Mouse (Mus musculus) heart, postnatal 36 days (tissue): ENCODE measurements around the gene Ccdc155. TPM values are rescaled to one million over a fixed set of nuclear protein-coding genes. Genes with fewer than 3 reads are reported as not detected.
A peak's percentile ranks its signal among the peaks of the same experiment; 100 is the strongest.
"Not testable (repeated sequence)": the region's sequence is repeated elsewhere in the genome, so short reads cannot be mapped to it uniquely, and the experiment has no call there.

Experiments used
- DNase-seq, 2 experiments: peaks; one replicate each; pipeline ENCODE4 v3.0.0; 2021 to 2022
- intact Hi-C: fragments of 180-260 bp; cut with DNase I; formaldehyde crosslinking; loops from one replicate; pipeline ENCODE4 v1.15.1; 2025
- total RNA-seq, 2 experiments: library from RNA; stranded (reverse); gene quantifications; 2 replicates each; pipeline ENCODE4 v1.2.3; 2021

Ccdc155 gene
- total RNA-seq, 2 experiments from 2014 or later, result not detected

DNA sequence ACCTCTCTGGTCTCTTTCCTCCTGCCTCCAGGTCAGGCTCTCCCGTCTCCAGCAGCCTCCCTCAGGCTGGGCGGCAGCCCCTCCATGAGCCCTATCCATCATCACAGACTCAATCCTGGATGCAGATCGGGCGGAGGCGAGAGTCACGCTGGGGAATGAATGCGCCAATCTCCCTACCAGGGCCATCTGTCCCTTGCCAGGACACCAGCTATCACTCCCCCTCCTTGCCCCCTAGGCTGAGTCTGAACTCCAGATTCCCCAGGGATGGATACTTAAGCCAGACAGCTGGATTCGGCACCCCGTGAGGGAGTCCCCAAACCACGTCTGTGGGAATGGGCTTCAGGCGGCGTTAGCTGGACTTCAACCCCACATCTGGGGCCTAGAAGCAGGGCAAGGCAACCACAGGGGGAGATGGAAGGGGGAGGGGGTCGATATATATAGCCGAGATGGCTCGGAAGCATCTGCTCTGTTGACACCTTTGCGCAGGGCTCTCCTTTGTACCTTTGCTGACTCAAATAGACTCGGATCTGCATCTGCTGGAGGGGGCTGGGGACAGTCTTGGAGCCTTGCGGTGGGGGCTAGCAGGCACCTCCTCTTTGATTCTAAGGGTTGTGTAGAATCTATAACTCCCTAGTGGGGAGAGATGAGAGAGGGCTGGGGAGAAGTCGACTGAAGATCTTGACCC is 36.8 kb downstream of the Ccdc155 start:
- DNase-seq, result no peak
- intact Hi-C loops, result no loop called here

DNA sequence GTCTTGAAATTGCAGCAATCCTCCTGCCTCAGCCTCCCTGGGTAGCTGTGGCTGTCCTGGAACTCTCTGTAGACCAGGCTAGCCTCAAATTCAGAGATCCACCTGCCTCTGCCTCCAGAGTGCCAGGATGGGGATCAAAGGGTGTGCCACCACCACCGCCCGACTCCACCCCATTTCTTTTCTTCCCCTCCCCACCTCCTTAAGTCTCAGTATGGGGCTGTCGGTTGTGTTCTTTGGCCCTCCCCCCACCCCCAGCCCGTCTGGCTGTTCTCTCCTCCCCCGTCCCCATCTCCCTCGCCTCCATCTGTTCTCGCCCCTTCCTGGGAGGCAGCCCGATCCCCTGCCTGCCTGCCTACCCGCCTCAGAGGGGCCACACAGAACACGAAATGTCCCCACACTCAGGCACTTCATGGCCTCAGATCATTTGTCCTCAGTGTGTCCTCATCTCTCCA is 37.7 kb downstream of the Ccdc155 start:
- intact Hi-C loops, result no loop called here

DNA sequence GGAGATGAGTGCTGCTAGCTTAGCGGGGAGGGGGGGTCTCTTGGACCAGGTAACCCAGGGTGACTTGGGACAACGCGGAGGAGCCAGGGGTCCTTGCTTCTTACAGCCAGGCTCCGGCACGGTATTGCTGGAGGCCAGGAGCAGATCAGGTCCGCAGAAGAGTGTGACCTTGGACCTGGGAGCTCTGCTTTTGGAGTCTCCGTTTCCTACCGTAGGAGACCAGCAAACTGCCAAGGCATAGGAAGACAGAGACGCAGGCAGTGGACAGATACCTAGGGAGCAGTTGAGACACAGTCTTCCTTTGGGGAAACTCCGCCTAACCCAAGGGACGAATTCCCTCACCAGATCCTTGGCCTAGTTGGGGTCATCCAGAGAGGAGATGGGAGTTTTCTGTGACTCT is 39.0 kb downstream of the Ccdc155 start:
- DNase-seq, result no peak
- intact Hi-C loops, result no loop called here

More for the DNA sequence above, 37.7 kb downstream of the Ccdc155 start:
- DNase-seq, result no peak

DNA sequence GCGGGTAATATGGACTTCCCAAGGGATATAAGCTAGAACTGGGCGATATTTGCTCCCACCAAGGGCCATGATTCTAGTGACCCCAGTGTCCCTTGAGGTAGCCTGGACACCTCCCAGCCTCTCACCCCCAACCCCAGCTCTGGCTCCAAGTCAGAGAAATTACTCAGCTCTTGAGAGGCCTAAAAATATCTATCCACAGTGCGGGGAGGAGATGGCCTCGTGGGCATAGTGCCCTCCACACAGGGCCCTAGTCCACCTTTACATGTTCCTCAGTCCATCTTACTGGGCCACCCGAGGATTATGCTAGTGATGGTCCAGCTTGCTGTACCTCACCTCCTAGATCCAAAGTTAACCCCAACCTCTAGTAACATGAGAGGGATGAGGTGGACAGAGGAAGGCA is 39.9 kb downstream of the Ccdc155 start:
- DNase-seq, result no peak
- intact Hi-C loops, result no loop called here

DNA sequence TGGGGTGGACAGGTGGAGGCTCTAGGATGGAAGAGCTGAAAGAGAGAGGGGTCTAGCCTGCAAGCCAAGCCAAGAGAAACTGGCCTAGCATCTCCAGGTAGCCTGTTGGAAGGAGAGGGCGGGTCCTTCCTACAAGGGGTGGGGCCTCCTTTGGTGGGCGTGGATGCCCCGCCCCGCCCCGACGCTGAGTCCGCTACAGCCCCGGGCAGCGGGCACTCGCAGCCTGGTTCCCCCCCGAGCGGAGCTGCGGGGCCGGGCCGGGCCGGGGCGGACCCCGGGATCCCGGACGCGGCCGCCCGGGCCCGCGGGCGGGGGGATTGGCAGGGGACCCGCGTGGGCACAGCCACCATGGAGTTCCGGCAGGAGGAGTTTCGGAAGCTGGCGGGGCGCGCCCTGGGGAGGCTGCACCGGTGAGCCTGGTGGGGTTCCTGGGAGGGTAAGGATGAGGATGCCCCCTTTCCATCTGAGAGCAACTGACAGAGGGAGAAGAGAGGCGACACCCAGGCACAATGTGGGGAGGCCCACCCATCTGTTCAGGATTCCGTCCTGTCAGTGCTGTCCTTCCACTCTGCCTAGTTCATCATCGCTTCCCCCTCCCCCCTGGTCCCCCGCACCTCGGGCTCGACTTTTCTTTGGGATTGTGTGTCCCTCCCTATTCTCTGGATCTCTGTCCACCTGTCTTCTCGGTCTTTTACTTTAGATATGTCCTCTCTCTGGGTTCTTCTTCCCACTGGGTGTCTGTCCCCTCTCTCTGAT is 40.8 kb downstream of the Ccdc155 start, which contains the start of gene Slc17a7:
Gene Slc17a7 (plus strand): TSS at position 215 of the 756 bp plus-strand sequence.
- intact Hi-C loops, result loop anchor here (2.0 kb wide), 1 partner anchor 135 kb away; no protein-coding TSS in a partner anchor
- no peak for DNase-seq

DNA sequence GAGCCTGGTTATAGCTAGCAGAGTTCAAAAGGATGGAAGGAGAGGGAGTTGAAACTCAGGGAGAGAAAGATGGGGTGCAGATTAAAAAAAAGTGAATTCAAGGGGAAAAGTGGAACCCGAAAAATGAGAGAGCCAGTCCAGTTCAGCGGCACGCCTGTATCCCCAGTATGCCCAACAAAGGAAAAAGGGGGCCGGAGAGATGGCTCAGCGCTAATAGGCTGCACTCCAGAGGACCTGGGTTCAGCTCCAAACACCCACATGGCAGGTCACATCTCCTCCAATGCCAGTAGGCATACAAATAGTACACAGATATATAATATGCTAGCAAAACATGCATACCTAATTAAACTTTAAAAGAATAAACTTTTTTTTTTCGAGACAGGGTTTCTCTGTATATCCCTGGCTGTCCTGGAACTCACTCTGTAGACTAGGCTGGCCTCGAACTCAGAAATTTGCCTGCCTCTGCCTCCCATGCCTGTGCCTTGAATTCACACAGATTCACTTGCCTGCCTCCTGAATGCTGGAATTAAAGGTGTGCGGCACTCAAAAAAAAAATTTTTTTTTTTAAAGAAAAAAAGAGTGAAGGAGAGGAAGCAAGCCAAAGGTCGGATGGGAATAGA is 41.6 kb downstream of the Ccdc155 start:
- intact Hi-C loops, result loop anchor here (1.0 to 2.0 kb wide), 2 partner anchors 35 to 136 kb away; no protein-coding TSS in a partner anchor
- DNase-seq, result no peak

DNA sequence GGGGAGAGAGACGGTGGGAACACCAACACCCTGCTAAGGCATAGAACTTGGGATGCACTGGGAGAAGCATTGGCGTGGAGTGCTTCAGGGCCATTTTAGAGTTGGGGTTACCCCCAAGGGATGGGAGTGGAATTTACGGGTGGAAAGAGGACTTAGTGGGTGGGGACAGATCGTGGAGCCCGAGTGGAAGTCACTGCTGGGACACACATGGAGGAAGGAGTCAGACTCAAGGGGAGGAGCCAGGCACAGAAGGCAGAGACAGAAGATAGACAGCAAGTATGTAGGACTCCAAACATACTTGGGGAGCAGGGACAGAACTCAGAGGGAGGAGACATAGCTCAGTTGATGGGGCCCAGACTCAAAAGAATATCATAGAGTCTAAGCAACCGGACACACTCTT is 42.1 kb downstream of the Ccdc155 start:
- no peak for DNase-seq
- intact Hi-C loops, result loop anchor here (1.0 to 2.0 kb wide), 2 partner anchors 36 to 136 kb away; no protein-coding TSS in a partner anchor

DNA sequence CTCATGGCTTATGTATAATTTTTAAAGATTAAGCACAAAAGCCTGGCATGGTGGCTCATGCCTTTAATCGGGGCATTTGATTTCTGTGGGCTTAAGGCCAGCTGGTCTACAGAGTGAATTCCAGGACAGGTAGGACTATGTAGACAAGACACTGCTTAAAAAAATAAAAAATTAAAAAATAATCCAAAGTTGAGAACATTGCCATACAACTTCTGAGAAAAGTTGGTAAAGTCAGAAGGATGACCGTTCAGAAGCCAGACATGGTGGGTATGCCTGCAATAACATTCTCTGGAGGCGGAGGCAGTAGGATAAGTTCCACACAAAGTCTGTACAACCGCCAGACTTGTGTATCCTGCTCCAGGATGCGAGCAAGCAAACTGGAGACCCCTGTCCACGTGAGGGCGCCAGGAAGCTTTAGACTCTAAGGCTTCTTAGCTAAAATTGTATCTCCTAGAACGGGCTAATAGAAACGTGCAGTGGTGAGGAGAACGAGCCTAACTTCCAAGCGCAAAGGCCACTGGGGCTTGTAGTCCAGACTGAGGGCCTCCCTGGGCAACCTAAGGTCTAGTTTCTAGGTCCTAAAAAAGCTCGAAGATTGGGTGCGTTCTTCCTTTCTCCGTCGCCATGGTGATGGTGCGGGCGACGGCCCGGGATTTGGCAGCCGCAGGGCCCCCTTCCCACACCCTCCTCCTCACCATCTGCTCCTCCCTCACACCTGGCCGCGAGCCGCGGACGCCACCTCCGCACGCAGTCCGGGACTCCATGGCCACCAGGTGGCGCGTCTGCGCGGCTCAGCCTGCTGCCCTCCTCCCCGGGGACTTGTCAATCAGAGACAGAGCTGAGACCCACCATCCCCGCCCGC is 42.8 kb downstream of the Ccdc155 start:
- intact Hi-C loops, result loop anchor here (1.0 to 2.0 kb wide), 2 partner anchors 36 to 137 kb away; no protein-coding TSS in a partner anchor
- peak; percentile 91 to 92 for DNase-seq

DNA sequence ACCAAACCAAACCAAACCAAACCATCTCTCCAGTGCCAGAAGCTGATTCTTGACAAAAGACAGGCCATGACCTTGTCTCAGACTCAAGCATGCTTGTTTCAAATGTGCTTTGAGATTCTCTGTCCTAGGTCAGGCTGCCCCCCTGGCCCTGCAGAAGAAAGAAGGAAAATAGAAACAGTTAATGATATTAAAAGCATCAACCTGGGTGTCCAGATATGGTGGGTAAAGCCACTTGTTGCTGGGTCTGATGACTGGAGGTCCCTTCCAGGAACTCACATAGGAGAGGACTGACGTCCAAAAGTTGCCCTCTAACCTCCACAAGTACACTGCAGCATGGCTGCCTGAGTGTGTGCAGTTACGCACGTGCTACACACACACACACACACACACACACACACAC is 43.8 kb downstream of the Ccdc155 start:
- DNase-seq, result no peak
- intact Hi-C loops, result no loop called here

DNA sequence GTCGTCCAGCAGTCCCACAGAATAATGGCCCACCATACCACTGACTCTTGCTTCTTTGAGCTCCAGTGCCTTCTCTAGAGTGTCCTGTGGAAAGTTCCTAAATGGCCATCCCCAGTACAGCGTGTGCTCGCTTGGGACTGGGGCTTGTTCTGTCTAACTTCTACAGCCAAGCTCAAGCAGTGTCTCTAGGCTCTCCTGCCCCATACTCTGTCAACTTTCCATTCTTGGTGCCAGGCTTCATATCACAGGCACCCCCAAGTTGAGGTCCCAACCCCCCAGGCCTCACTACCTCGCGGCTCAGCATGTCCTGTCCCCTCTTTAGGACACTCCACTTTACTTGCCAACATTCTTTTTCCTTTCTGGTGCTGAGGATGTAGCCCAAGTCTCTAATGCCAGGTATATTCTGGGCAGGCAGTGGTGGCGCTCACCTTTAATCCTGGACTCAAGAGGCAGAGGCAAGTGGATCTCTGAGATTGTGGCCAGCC is 44.3 kb downstream of the Ccdc155 start:
- intact Hi-C loops, result no loop called here

DNA sequence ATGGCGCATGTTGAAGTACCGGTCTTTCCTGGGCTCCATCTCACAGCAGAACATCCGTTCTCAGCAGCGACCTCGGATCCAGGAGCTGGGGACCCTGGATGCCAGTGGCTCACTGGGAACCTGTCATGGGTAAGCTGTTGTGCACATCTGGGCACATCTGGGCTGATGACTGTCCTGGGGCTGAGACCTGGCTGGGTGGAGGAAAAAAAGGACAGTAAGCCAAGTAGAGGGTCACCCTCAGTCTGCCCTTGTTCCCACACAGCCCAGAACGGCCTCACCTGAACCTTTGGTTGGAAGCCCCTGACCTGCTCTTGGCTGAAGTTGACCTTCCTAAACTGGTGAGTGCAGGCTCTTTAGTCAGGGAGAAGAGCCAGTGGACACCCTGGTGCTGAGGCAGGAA is 45.7 kb downstream of the Ccdc155 start:
- intact Hi-C loops, result no loop called here
- no peak for DNase-seq

More for the DNA sequence above, 44.3 kb downstream of the Ccdc155 start:
- no peak for DNase-seq

DNA sequence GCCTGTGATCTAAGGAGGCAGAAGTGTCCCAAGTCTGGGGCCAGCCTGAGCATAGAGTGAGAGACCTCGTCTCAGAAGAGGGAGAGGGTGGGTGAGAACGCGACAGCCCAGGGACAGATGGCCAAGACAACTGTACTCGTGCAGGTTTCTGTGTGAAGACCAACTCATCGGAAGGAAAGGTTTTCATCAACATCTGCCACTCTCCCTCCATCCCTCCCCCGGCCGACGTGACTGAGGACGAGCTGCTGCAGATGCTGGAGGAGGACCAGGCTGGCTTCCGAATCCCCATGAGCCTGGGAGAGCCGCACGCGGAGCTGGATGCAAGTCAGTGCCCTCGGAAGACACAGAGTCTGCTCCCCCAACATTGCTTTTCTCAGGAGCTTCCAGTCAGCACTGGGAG is 47.2 kb downstream of the Ccdc155 start:
- intact Hi-C loops, result no loop called here

DNA sequence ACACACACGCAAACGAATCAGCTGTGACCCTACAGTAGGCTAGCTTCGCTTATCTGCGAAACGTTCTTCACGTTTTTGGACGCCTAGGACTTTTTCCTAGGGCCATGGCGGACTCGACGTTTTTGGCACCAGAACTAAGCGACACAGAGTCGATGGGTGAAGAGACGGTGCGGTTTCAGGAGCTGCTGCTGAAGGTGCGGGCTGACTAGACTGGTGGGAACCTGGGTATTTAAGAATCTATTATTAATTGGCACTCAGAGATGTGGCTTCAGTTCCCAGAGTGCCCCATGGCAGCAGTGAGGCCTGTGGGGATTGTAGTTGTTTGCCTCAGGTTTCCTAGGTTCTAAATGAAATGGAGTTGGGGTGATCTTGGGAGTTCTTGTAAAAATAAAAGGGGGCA is 48.5 kb downstream of the Ccdc155 start:
- intact Hi-C loops, result no loop called here

More for the DNA sequence above, 47.2 kb downstream of the Ccdc155 start:
- no peak for DNase-seq

DNA sequence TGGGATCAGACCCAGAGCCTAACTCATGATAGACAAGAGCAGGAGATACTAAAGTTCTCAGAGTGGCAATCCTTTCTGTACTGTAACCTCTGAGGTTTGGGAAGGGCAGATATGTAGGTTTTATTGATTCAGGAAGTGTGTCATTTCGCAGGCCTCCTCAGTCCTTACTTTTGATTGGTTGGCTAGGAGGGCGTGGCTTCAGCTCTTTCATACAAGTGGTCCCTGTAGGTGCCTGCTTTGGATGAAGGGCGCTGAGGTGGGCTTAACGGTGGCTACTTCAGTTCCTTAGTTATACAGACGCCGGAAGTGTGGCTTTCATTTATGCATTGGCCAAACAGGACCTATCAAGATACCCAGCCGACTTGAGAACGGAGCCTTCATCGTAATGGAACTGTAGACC is 49.1 kb downstream of the Ccdc155 start:
- no peak for DNase-seq
- intact Hi-C loops, result no loop called here

More for the DNA sequence above, 48.5 kb downstream of the Ccdc155 start:
- DNase-seq, result no peak

DNA sequence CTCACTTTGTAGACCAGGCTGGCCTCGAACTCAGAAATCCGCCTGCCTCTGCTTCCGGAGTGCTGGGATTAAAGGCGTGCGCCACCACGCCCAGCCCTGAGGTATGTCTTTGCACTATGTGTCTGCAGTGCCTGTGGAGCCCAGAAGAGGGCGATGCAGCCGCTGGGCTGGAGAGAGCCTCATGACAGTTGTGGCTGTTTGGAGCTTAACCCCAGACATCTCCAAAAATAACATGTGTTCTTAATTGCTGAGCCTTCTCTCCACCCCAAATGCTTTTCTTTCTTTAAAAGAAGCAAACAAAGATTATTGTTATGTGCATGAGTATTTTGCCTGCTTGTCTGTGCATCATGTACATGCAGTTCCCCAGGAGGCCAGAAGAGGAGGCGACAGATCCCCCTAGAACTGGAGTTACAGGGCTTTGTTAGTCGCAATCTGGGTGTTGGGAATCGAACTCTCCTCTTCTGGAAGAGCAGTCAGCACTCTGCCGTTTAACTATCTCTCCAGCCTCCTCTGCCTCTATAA is 49.6 kb downstream of the Ccdc155 start:
- peak; percentile 52 to 56 for DNase-seq
- intact Hi-C loops, result loop anchor here (1.0 kb wide), 1 partner anchor 27 kb away; the partner anchor contains the start of gene Rpl13a

DNA sequence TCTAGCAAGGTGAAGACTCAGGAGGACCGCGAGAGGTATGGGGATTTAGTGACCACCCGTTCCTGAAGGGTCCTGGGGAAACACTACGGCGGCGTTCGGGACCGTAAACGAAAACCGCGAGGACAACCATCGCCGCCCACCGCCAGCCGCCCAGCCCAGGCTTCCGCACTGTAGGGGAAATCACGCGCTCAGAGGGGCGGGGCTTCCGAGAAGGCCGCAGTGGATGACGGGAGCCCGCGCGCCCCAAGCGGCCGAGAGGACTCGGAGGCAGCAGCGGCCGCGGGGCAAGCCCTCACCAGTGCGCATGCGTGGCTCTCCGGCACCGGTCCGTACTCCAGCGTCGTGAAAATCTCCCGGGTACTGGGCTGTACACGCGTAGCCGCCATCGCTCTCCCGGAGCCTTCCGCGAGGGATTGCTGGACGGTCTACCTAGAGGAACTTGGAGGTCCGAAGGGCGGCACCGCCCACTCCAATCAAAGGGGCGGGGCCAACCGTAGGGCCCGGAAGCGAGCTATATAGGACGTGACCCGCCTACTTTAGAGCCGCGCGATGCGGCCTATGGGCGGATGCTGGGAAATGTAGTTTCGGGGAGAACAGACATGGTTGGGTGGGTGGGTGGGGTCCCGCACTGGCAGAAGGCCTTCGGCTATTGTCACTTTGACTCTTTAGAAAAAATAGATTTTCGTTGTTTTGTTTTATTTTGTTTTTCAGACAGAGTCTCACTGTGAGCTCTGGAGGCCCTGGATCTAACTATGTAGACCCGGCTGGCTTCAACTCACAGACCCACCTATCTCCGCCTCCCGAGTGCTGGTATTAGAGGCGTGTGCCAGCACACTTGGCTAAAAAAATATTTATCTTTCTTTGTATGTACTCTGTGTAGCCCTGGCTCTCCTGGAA is 50.3 kb downstream of the Ccdc155 start, which contains the start of the genes Pih1d1 and Aldh16a1:
Gene Pih1d1 (plus strand): TSS at position 208 of the 897 bp plus-strand sequence.
Gene Aldh16a1 (minus strand): TSS at position 489 of the 897 bp plus-strand sequence.
- intact Hi-C loops, result loop anchor here (1.0 kb wide), 1 partner anchor 26 kb away; the partner anchor contains the start of gene Rpl13a
- peak; percentile 96 to 99 for DNase-seq

DNA sequence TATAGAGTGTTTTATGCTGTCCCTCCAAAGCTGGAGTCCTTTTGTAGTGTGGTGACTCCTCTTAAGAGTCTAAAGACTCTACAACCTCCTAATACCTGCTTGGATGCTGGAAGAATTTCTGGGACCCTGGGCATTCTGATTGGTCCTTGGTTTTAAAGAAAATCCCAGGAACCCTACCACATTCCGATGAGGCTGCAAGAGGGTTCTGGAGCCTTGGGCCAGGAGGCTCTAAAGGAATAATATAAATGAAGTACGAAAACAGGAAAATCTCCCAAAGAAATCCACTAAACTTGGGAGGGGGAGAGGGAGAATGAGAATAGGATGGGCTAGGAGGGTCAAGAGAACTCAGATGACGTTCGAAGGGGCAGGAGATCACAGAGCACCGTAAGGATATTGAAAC is 51.1 kb downstream of the Ccdc155 start:
- no peak for DNase-seq
- intact Hi-C loops, result no loop called here

DNA sequence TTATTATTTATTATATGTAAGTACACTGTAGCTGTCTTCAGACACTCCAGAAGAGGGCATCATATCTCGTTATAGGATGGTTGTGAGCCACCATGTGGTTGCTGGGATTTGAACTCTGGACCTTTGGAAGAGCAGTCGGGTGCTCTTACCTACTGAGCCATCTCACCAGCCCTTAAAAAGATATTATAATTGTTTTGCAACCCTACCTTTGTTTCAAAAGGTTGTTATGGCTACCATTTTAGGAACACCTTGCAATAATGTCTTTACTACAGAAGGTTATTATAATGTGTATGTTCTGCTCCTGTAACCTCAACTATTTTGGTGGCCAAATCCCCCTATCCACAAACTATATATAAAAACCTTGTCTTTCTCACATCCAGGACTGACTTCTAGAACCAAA is 51.6 kb downstream of the Ccdc155 start:
- DNase-seq, intact Hi-C loops: not testable (repeated sequence)
